Mouse (Mus musculus): ENCODE data around the gene Prr36. TPM values are rescaled to one million over a fixed set of nuclear protein-coding genes. Genes with fewer than 3 reads are reported as not detected.

Gene Prr36
- total and polyA plus RNA-seq, 3 experiments = 0.16 to 0.60 (median 0.36) TPM

- DNase-seq (ENCODE audit: low spot score) = peak; percentile 23
- H3K9me3 ChIP-seq (replicated peaks) = no peaks in the 10 kb centered on the region
- H3K4me1 ChIP-seq (ENCODE audit: insufficient read depth, low read depth, low read length) = peaks cover 9% of the 10 kb centered on the region
- peak; percentile 68 for ATAC-seq (ENCODE audit: extremely low read depth, insufficient number of reproducible peaks, low FRiP score, poor library complexity, severe bottlenecking)
- peaks cover 5% of the 10 kb centered on the region for H3K36me3 ChIP-seq (replicated peaks)
- no peak overlapping the region for H3K4me3 ChIP-seq (ENCODE audit: low read depth, low read length)
- no peaks in the 10 kb centered on the region for H3K27me3 ChIP-seq (ENCODE audit: insufficient read depth, low read length)
- no peak for TF ChIP-seq TAL1 (conservative IDR thresholded peaks at IDR 0.05; ENCODE audit: low read depth, low read length)
- peak; percentile 81 for TF ChIP-seq CTCF (IDR thresholded peaks at IDR 0.05; ENCODE audit: low read depth, low read length)
- no peak for TF ChIP-seq GATA1 (IDR thresholded peaks at IDR 0.05; ENCODE audit: borderline replicate concordance, low read length)
Measured at GRCm38 (mm10) chr8:4192807-4193587, 24.3 kb downstream of the Prr36 start.

GRCm38 (mm10) chr8:4192305-4192704 lies 25.0 kb downstream of the Prr36 start:
- TF ChIP-seq TAL1 (conservative IDR thresholded peaks at IDR 0.05; ENCODE audit: low read depth, low read length) (no peak), GATA2 (IDR thresholded peaks at IDR 0.05; ENCODE audit: borderline replicate concordance, low read depth, low read length) (no peak), POLR2AphosphoS5 (IDR thresholded peaks at IDR 0.05; ENCODE audit: insufficient replicate concordance, low read depth, low read length) (no peak), GATA1 (IDR thresholded peaks at IDR 0.05; ENCODE audit: borderline replicate concordance, low read length) (no peak), CTCF (IDR thresholded peaks at IDR 0.05; ENCODE audit: low read depth, low read length) (no peak)
- no peak for DNase-seq (ENCODE audit: low spot score)
- Histone ChIP-seq H3K4me1 (ENCODE audit: insufficient read depth, low read depth, low read length) (peaks cover 9% of the 10 kb centered on the region), H3K27me3 (ENCODE audit: insufficient read depth, low read length) (no peaks in the 10 kb centered on the region), H3K36me3 (replicated peaks) (peaks cover 9% of the 10 kb centered on the region), H3K9me3 (replicated peaks) (no peaks in the 10 kb centered on the region), H3K4me3 (ENCODE audit: low read depth, low read length) (no peak overlapping the region)
- ATAC-seq (ENCODE audit: extremely low read depth, insufficient number of reproducible peaks, low FRiP score, poor library complexity, severe bottlenecking) = no peak

GRCm38 (mm10) chr8:4189031-4189722 lies 28.1 kb downstream of the Prr36 start:
- Histone ChIP-seq H3K4me3 (ENCODE audit: low read depth, low read length) (no peak overlapping the region), H3K27me3 (ENCODE audit: insufficient read depth, low read length) (no peaks in the 10 kb centered on the region), H3K4me1 (ENCODE audit: insufficient read depth, low read depth, low read length) (peaks cover 9% of the 10 kb centered on the region), H3K9me3 (replicated peaks) (no peaks in the 10 kb centered on the region), H3K36me3 (replicated peaks) (peaks cover 27% of the 10 kb centered on the region)
- DNase-seq (ENCODE audit: low spot score) (no peak), ATAC-seq (ENCODE audit: extremely low read depth, insufficient number of reproducible peaks, low FRiP score, poor library complexity, severe bottlenecking) (no peak)
- no peak for TF ChIP-seq POLR2AphosphoS5 (IDR thresholded peaks at IDR 0.05; ENCODE audit: insufficient replicate concordance, low read depth, low read length)
- TF ChIP-seq GATA2 (IDR thresholded peaks at IDR 0.05; ENCODE audit: borderline replicate concordance, low read depth, low read length) = no peak
- TF ChIP-seq TAL1 (conservative IDR thresholded peaks at IDR 0.05; ENCODE audit: low read depth, low read length) = no peak
- TF ChIP-seq GATA1 (IDR thresholded peaks at IDR 0.05; ENCODE audit: borderline replicate concordance, low read length) = no peak
- TF ChIP-seq CTCF (IDR thresholded peaks at IDR 0.05; ENCODE audit: low read depth, low read length) = no peak

- H3K4me3 ChIP-seq (ENCODE audit: low read depth, low read length) = no peak overlapping the region
- TF ChIP-seq POLR2AphosphoS5 (IDR thresholded peaks at IDR 0.05; ENCODE audit: insufficient replicate concordance, low read depth, low read length) = no peak
- TF ChIP-seq GATA2 (IDR thresholded peaks at IDR 0.05; ENCODE audit: borderline replicate concordance, low read depth, low read length) = no peak
- no peak for TF ChIP-seq CTCF (IDR thresholded peaks at IDR 0.05; ENCODE audit: low read depth, low read length)
- TF ChIP-seq TAL1 (conservative IDR thresholded peaks at IDR 0.05; ENCODE audit: low read depth, low read length) = no peak
- TF ChIP-seq GATA1 (IDR thresholded peaks at IDR 0.05; ENCODE audit: borderline replicate concordance, low read length) = no peak
- H3K9me3 ChIP-seq (replicated peaks) = no peaks in the 10 kb centered on the region
- peaks cover 29% of the 10 kb centered on the region for H3K36me3 ChIP-seq (replicated peaks)
- DNase-seq (ENCODE audit: low spot score) = no peak
- ATAC-seq (ENCODE audit: extremely low read depth, insufficient number of reproducible peaks, low FRiP score, poor library complexity, severe bottlenecking) = no peak
- no peaks in the 10 kb centered on the region for H3K27me3 ChIP-seq (ENCODE audit: insufficient read depth, low read length)
- peaks cover 9% of the 10 kb centered on the region for H3K4me1 ChIP-seq (ENCODE audit: insufficient read depth, low read depth, low read length)
Measured at GRCm38 (mm10) chr8:4188605-4189004, 28.7 kb downstream of the Prr36 start.

- TF ChIP-seq CTCF (IDR thresholded peaks at IDR 0.05; ENCODE audit: low read depth, low read length) = no peak
- TF ChIP-seq GATA1 (IDR thresholded peaks at IDR 0.05; ENCODE audit: borderline replicate concordance, low read length) = no peak
- no peak for TF ChIP-seq TAL1 (conservative IDR thresholded peaks at IDR 0.05; ENCODE audit: low read depth, low read length)
- no peak for TF ChIP-seq GATA2 (IDR thresholded peaks at IDR 0.05; ENCODE audit: borderline replicate concordance, low read depth, low read length)
- no peak for TF ChIP-seq POLR2AphosphoS5 (IDR thresholded peaks at IDR 0.05; ENCODE audit: insufficient replicate concordance, low read depth, low read length)
- peaks cover 31% of the 10 kb centered on the region for H3K36me3 ChIP-seq (replicated peaks)
- ATAC-seq (ENCODE audit: extremely low read depth, insufficient number of reproducible peaks, low FRiP score, poor library complexity, severe bottlenecking) = no peak
Measured at GRCm38 (mm10) chr8:4186151-4186550, 31.1 kb downstream of the Prr36 start.

GRCm38 (mm10) chr8:4183409-4183808 lies 33.9 kb downstream of the Prr36 start:
- Histone ChIP-seq H3K4me3 (ENCODE audit: low read depth, low read length) (no peak overlapping the region), H3K27me3 (ENCODE audit: insufficient read depth, low read length) (no peaks in the 10 kb centered on the region), H3K9me3 (replicated peaks) (no peaks in the 10 kb centered on the region), H3K36me3 (replicated peaks) (peaks cover 31% of the 10 kb centered on the region), H3K4me1 (ENCODE audit: insufficient read depth, low read depth, low read length) (no peaks in the 10 kb centered on the region)
- ATAC-seq (ENCODE audit: extremely low read depth, insufficient number of reproducible peaks, low FRiP score, poor library complexity, severe bottlenecking) (no peak), DNase-seq (ENCODE audit: low spot score) (no peak)
- TF ChIP-seq GATA1 (IDR thresholded peaks at IDR 0.05; ENCODE audit: borderline replicate concordance, low read length) = no peak
- no peak for TF ChIP-seq POLR2AphosphoS5 (IDR thresholded peaks at IDR 0.05; ENCODE audit: insufficient replicate concordance, low read depth, low read length)
- no peak for TF ChIP-seq GATA2 (IDR thresholded peaks at IDR 0.05; ENCODE audit: borderline replicate concordance, low read depth, low read length)
- TF ChIP-seq CTCF (IDR thresholded peaks at IDR 0.05; ENCODE audit: low read depth, low read length) = no peak
- TF ChIP-seq TAL1 (conservative IDR thresholded peaks at IDR 0.05; ENCODE audit: low read depth, low read length) = no peak

More at GRCm38 (mm10) chr8:4186151-4186550, 31.1 kb downstream of the Prr36 start:
- no peak for DNase-seq (ENCODE audit: low spot score)
- H3K27me3 ChIP-seq (ENCODE audit: insufficient read depth, low read length) = no peaks in the 10 kb centered on the region
- no peaks in the 10 kb centered on the region for H3K9me3 ChIP-seq (replicated peaks)
- peaks cover 3% of the 10 kb centered on the region; the same call in 1 of the 2 replicates for H3K4me1 ChIP-seq (ENCODE audit: insufficient read depth, low read depth, low read length)
- H3K4me3 ChIP-seq (ENCODE audit: low read depth, low read length) = no peak overlapping the region

Measured in G1E (cell line).